Mouse (Mus musculus): ENCODE results near the gene Krtap31-2. TPM values are rescaled to one million over a fixed set of nuclear protein-coding genes. Genes with fewer than 3 reads are reported as not detected.

Gene Krtap31-2
- polyA plus RNA-seq, 1 experiment from 2014 or later, result not detected

- no peak overlapping the region for H3K9ac ChIP-seq (ENCODE audit: low read length)
- no peaks in the 10 kb centered on the region for H3K36me3 ChIP-seq (ENCODE audit: control insufficient read depth, insufficient read depth)
- H3K4me1 ChIP-seq (ENCODE audit: control insufficient read depth, insufficient read depth, low read length), result no peaks in the 10 kb centered on the region
- no peaks in the 10 kb centered on the region for H3K9me3 ChIP-seq (replicated peaks; ENCODE audit: control insufficient read depth, low read length)
- H3K4me2 ChIP-seq (ENCODE audit: low read depth, low read length), result no peak overlapping the region
- 82% methylated on average over 1 of the region's 1 CpGs for whole genome bisulfite sequencing
- no peak overlapping the region for H3K4me3 ChIP-seq (ENCODE audit: low read length)
- no peak for ATAC-seq (replicated peaks; ENCODE audit: extremely low read depth, insufficient read depth, low FRiP score)
- H3K27me3 ChIP-seq (ENCODE audit: control insufficient read depth, insufficient read depth, low read length), result peaks cover 4% of the 10 kb centered on the region; the same call in 1 of the 2 replicates
- no peak overlapping the region for H3K27ac ChIP-seq (ENCODE audit: low read length)
Observed at GRCm38 (mm10) chr11:99983442-99983841, 47.4 kb downstream of the Krtap31-2 start.

GRCm38 (mm10) chr11:99985291-99986092 is 49.4 kb downstream of the Krtap31-2 start:
- no peak; the same call in 1 of the 2 replicates for ATAC-seq (replicated peaks; ENCODE audit: extremely low read depth, insufficient read depth, low FRiP score)
- WGBS, result 70% methylated on average over 20 of the region's 20 CpGs
- Histone ChIP-seq H3K4me3 (ENCODE audit: low read length) (no peak overlapping the region), H3K27me3 (ENCODE audit: control insufficient read depth, insufficient read depth, low read length) (peaks cover 4% of the 10 kb centered on the region; the same call in 1 of the 2 replicates), H3K4me2 (ENCODE audit: low read depth, low read length) (no peak overlapping the region), H3K9me3 (replicated peaks; ENCODE audit: control insufficient read depth, low read length) (no peaks in the 10 kb centered on the region), H3K36me3 (ENCODE audit: control insufficient read depth, insufficient read depth) (no peaks in the 10 kb centered on the region), H3K27ac (ENCODE audit: low read length) (no peak overlapping the region), H3K4me1 (ENCODE audit: control insufficient read depth, insufficient read depth, low read length) (no peaks in the 10 kb centered on the region), H3K9ac (ENCODE audit: low read length) (no peak overlapping the region)

GRCm38 (mm10) chr11:99986180-99986647 is 50.1 kb downstream of the Krtap31-2 start, which contains the start of gene Krtap16-1:
Krtap16-1 (minus strand) TSS chr11:99986597.
- no peak within 1 kb of the TSS for H3K4me3 ChIP-seq (ENCODE audit: low read length)
- no peaks in the 10 kb centered on the region for H3K4me1 ChIP-seq (ENCODE audit: control insufficient read depth, insufficient read depth, low read length)
- no peak within 1 kb of the TSS for H3K9ac ChIP-seq (ENCODE audit: low read length)
- WGBS, result 77% methylated on average over 8 of the region's 8 CpGs
- ATAC-seq (replicated peaks; ENCODE audit: extremely low read depth, insufficient read depth, low FRiP score), result no peak
- H3K27me3 ChIP-seq (ENCODE audit: control insufficient read depth, insufficient read depth, low read length), result peaks cover 4% of the 10 kb centered on the region
- no peak within 1 kb of the TSS for H3K4me2 ChIP-seq (ENCODE audit: low read depth, low read length)
- H3K9me3 ChIP-seq (replicated peaks; ENCODE audit: control insufficient read depth, low read length), result no peaks in the 10 kb centered on the region
- no peak within 1 kb of the TSS for H3K27ac ChIP-seq (ENCODE audit: low read length)
- no peaks in the 10 kb centered on the region for H3K36me3 ChIP-seq (ENCODE audit: control insufficient read depth, insufficient read depth)

Other genes starting within 250 kb of the Krtap31-2 start
- gene Gm14190, start 245.6 kb upstream of the Krtap31-2 start, polyA plus RNA-seq (2015; fragmentation: Nextera tagmentation; extraction: Ambion mirVana), result not detected in 2 replicates
- not detected in 2 replicates for gene Gm14180, start 202.0 kb upstream of the Krtap31-2 start, polyA plus RNA-seq (2015; fragmentation: Nextera tagmentation; extraction: Ambion mirVana)
- gene Gm11595, start 163.4 kb upstream of the Krtap31-2 start, polyA plus RNA-seq (2015; fragmentation: Nextera tagmentation; extraction: Ambion mirVana), result not detected in 2 replicates
- not detected in 2 replicates for gene Krtap4-8, start 155.6 kb upstream of the Krtap31-2 start, polyA plus RNA-seq (2015; fragmentation: Nextera tagmentation; extraction: Ambion mirVana)
- not detected in 2 replicates for gene Krtap4-9, start 151.1 kb upstream of the Krtap31-2 start, polyA plus RNA-seq (2015; fragmentation: Nextera tagmentation; extraction: Ambion mirVana)
- not detected in 2 replicates for gene Gm11596, start 142.8 kb upstream of the Krtap31-2 start, polyA plus RNA-seq (2015; fragmentation: Nextera tagmentation; extraction: Ambion mirVana)
- gene Gm11569, start 137.4 kb upstream of the Krtap31-2 start, polyA plus RNA-seq (2015; fragmentation: Nextera tagmentation; extraction: Ambion mirVana), result not detected in 2 replicates
- gene Gm11554, start 131.8 kb upstream of the Krtap31-2 start, polyA plus RNA-seq (2015; fragmentation: Nextera tagmentation; extraction: Ambion mirVana), result not detected in 2 replicates
- not detected in 2 replicates for gene Krtap4-13, start 126.4 kb upstream of the Krtap31-2 start, polyA plus RNA-seq (2015; fragmentation: Nextera tagmentation; extraction: Ambion mirVana)
- gene Gm11564, start 120.6 kb upstream of the Krtap31-2 start, polyA plus RNA-seq (2015; fragmentation: Nextera tagmentation; extraction: Ambion mirVana), result not detected in 2 replicates
- gene 2300003K06Rik, start 98.2 kb upstream of the Krtap31-2 start, polyA plus RNA-seq (2015; fragmentation: Nextera tagmentation; extraction: Ambion mirVana), result not detected in 2 replicates
- gene Krtap4-16, start 84.7 kb upstream of the Krtap31-2 start, polyA plus RNA-seq (2015; fragmentation: Nextera tagmentation; extraction: Ambion mirVana), result not detected in 2 replicates
- not detected in 2 replicates for gene Gm11568, start 78.4 kb upstream of the Krtap31-2 start, polyA plus RNA-seq (2015; fragmentation: Nextera tagmentation; extraction: Ambion mirVana)
- gene Gm11559, start 71.8 kb upstream of the Krtap31-2 start, polyA plus RNA-seq (2015; fragmentation: Nextera tagmentation; extraction: Ambion mirVana), result not detected in 2 replicates
- not detected in 2 replicates for gene Krtap9-1, start 62.9 kb upstream of the Krtap31-2 start, polyA plus RNA-seq (2015; fragmentation: Nextera tagmentation; extraction: Ambion mirVana)
- not detected in 2 replicates for gene Gm11567, start 57.1 kb upstream of the Krtap31-2 start, polyA plus RNA-seq (2015; fragmentation: Nextera tagmentation; extraction: Ambion mirVana)
- not detected in 2 replicates for gene Krtap31-1, start 28.4 kb upstream of the Krtap31-2 start, polyA plus RNA-seq (2015; fragmentation: Nextera tagmentation; extraction: Ambion mirVana)
- gene Gm11565, start 21.5 kb upstream of the Krtap31-2 start, polyA plus RNA-seq (2015; fragmentation: Nextera tagmentation; extraction: Ambion mirVana), result not detected in 2 replicates
- not detected in 2 replicates for gene Krtap9-5, start 12.2 kb downstream of the Krtap31-2 start, polyA plus RNA-seq (2015; fragmentation: Nextera tagmentation; extraction: Ambion mirVana)
- gene Krtap29-1, start 42.8 kb downstream of the Krtap31-2 start, polyA plus RNA-seq (2015; fragmentation: Nextera tagmentation; extraction: Ambion mirVana), result not detected in 2 replicates
- gene Krtap16-1, start 50.3 kb downstream of the Krtap31-2 start, polyA plus RNA-seq (2015; fragmentation: Nextera tagmentation; extraction: Ambion mirVana), result not detected in 2 replicates
- gene Krtap17-1, start 57.7 kb downstream of the Krtap31-2 start, polyA plus RNA-seq (2015; fragmentation: Nextera tagmentation; extraction: Ambion mirVana), result 0.27 TPM in 1 of 2 replicates, not detected in the other
- not detected in 2 replicates for gene Krt33a, start 79.9 kb downstream of the Krtap31-2 start, polyA plus RNA-seq (2015; fragmentation: Nextera tagmentation; extraction: Ambion mirVana)
- not detected in 2 replicates for gene Krt33b, start 93.6 kb downstream of the Krtap31-2 start, polyA plus RNA-seq (2015; fragmentation: Nextera tagmentation; extraction: Ambion mirVana)
- gene Krt34, start 105.3 kb downstream of the Krtap31-2 start, polyA plus RNA-seq (2015; fragmentation: Nextera tagmentation; extraction: Ambion mirVana), result not detected in 2 replicates
- 0.12 TPM in 1 of 2 replicates, not detected in the other for gene Krt31, start 114.3 kb downstream of the Krtap31-2 start, polyA plus RNA-seq (2015; fragmentation: Nextera tagmentation; extraction: Ambion mirVana)
- not detected in 2 replicates for gene Krt32, start 151.9 kb downstream of the Krtap31-2 start, polyA plus RNA-seq (2015; fragmentation: Nextera tagmentation; extraction: Ambion mirVana)
- gene Krt35, start 159.9 kb downstream of the Krtap31-2 start, polyA plus RNA-seq (2015; fragmentation: Nextera tagmentation; extraction: Ambion mirVana), result not detected in 2 replicates
- gene Krt36, start 169.3 kb downstream of the Krtap31-2 start, polyA plus RNA-seq (2015; fragmentation: Nextera tagmentation; extraction: Ambion mirVana), result not detected in 2 replicates
- 0.58 and 1.7 TPM in 2 replicates for gene Krt13, start 185.3 kb downstream of the Krtap31-2 start, polyA plus RNA-seq (2015; fragmentation: Nextera tagmentation; extraction: Ambion mirVana)
- gene Krt15, start 199.6 kb downstream of the Krtap31-2 start, polyA plus RNA-seq (2015; fragmentation: Nextera tagmentation; extraction: Ambion mirVana), result 12.4 and 18.4 TPM in 2 replicates
- 64.1 and 79.3 TPM in 2 replicates for gene Krt19, start 212.4 kb downstream of the Krtap31-2 start, polyA plus RNA-seq (2015; fragmentation: Nextera tagmentation; extraction: Ambion mirVana)

All from heart, embryonic 16.5 days (tissue).